Mouse (Mus musculus): ENCODE measurements around the gene Atxn7l3. TPM values are rescaled to one million over a fixed set of nuclear protein-coding genes. Genes with fewer than 3 reads are reported as not detected.
A peak's percentile ranks its signal among the peaks of the same experiment; 100 is the strongest.

Atxn7l3 gene
- polyA plus RNA-seq, 1 experiment from 2014 or later = 9.6 TPM

- H3K9ac ChIP-seq (replicated peaks; ENCODE audit: low read depth) = no peak overlapping the region
- no peak overlapping the region for H3K4me3 ChIP-seq (ENCODE audit: low read depth, low read length)
- WGBS = 96% methylated on average over 3 of the region's 3 CpGs
- H3K4me2 ChIP-seq (replicated peaks; ENCODE audit: low read depth, low read length) = no peak overlapping the region
- TF ChIP-seq EP300 (IDR thresholded peaks at IDR 0.05) (no peak), CTCF (IDR thresholded peaks at IDR 0.05) (no peak)
- H3K27ac ChIP-seq (ENCODE audit: low read length) = no peak overlapping the region
- H3K4me1 ChIP-seq (ENCODE audit: insufficient read depth, low read depth, low read length) = 0 out of 2 replicates have a peak, but pooled peaks cover 5% of the 10 kb centered on the region
- no peaks in the 10 kb centered on the region for H3K36me3 ChIP-seq (ENCODE audit: insufficient read depth, low read length)
- no peak for DNase-seq (ENCODE audit: low spot score)
- ATAC-seq = no peak
- no peaks in the 10 kb centered on the region for H3K9me3 ChIP-seq (ENCODE audit: low read length)
- no peaks in the 10 kb centered on the region for H3K27me3 ChIP-seq (replicated peaks; ENCODE audit: insufficient read depth, low read length)
These were observed 16.8 kb downstream of the Atxn7l3 start for GRCm38 (mm10) chr11:102279595-102279994.

GRCm38 (mm10) chr11:102277754-102278153 lies 18.7 kb downstream of the Atxn7l3 start:
- H3K27ac ChIP-seq (ENCODE audit: low read length) = no peak overlapping the region
- ATAC-seq = no peak
- H3K36me3 ChIP-seq (ENCODE audit: insufficient read depth, low read length) = no peaks in the 10 kb centered on the region
- H3K27me3 ChIP-seq (replicated peaks; ENCODE audit: insufficient read depth, low read length) = no peaks in the 10 kb centered on the region
- 61% methylated on average over 10 of the region's 12 CpGs for WGBS
- DNase-seq (ENCODE audit: low spot score) = no peak
- no peak overlapping the region for H3K4me3 ChIP-seq (ENCODE audit: low read depth, low read length)
- no peak for TF ChIP-seq EP300 (IDR thresholded peaks at IDR 0.05)
- TF ChIP-seq CTCF (IDR thresholded peaks at IDR 0.05) = no peak
- H3K4me1 ChIP-seq (ENCODE audit: insufficient read depth, low read depth, low read length) = 0 out of 2 replicates have a peak, but pooled peaks cover 5% of the 10 kb centered on the region
- H3K4me2 ChIP-seq (replicated peaks; ENCODE audit: low read depth, low read length) = no peak overlapping the region
- H3K9me3 ChIP-seq (ENCODE audit: low read length) = no peaks in the 10 kb centered on the region
- no peak overlapping the region for H3K9ac ChIP-seq (replicated peaks; ENCODE audit: low read depth)

- Histone ChIP-seq H3K9me3 (ENCODE audit: low read length) (no peaks in the 10 kb centered on the region), H3K4me2 (replicated peaks; ENCODE audit: low read depth, low read length) (peak overlapping the region; percentile 59), H3K27me3 (replicated peaks; ENCODE audit: insufficient read depth, low read length) (no peaks in the 10 kb centered on the region), H3K36me3 (ENCODE audit: insufficient read depth, low read length) (no peaks in the 10 kb centered on the region), H3K9ac (replicated peaks; ENCODE audit: low read depth) (no peak overlapping the region), H3K27ac (ENCODE audit: low read length) (no peak overlapping the region), H3K4me3 (ENCODE audit: low read depth, low read length) (peak overlapping the region; percentile 24), H3K4me1 (ENCODE audit: insufficient read depth, low read depth, low read length) (0 out of 2 replicates have a peak, but pooled peaks cover 5% of the 10 kb centered on the region)
- peak; percentile 76 for ATAC-seq
- no peak for TF ChIP-seq EP300 (IDR thresholded peaks at IDR 0.05)
- TF ChIP-seq CTCF (IDR thresholded peaks at IDR 0.05) = no peak; the same call in 1 of the 2 replicates
- peak; percentile 34 for DNase-seq (ENCODE audit: low spot score)
- whole genome bisulfite sequencing = 2% methylated on average over 31 of the region's 33 CpGs
These were observed 20.0 kb downstream of the Atxn7l3 start for GRCm38 (mm10) chr11:102276411-102276915.

- Histone ChIP-seq H3K36me3 (ENCODE audit: insufficient read depth, low read length) (no peaks in the 10 kb centered on the region), H3K4me3 (ENCODE audit: low read depth, low read length) (no peak within 1 kb of the TSS), H3K9me3 (ENCODE audit: low read length) (no peaks in the 10 kb centered on the region), H3K9ac (replicated peaks; ENCODE audit: low read depth) (no peak within 1 kb of the TSS), H3K27me3 (replicated peaks; ENCODE audit: insufficient read depth, low read length) (no peaks in the 10 kb centered on the region), H3K4me2 (replicated peaks; ENCODE audit: low read depth, low read length) (no peak within 1 kb of the TSS), H3K4me1 (ENCODE audit: insufficient read depth, low read depth, low read length) (no peaks in the 10 kb centered on the region), H3K27ac (ENCODE audit: low read length) (no peak within 1 kb of the TSS)
- 89% methylated on average over 12 of the region's 12 CpGs for WGBS
- no peak for ATAC-seq
- no peak for DNase-seq (ENCODE audit: low spot score)
- no peak for TF ChIP-seq CTCF (IDR thresholded peaks at IDR 0.05)
- TF ChIP-seq EP300 (IDR thresholded peaks at IDR 0.05) = no peak
These were observed 27.7 kb downstream of the Atxn7l3 start, which contains the start of gene Asb16 for GRCm38 (mm10) chr11:102268520-102269244. Asb16 (plus strand) TSS chr11:102268743.

- WGBS = 4% methylated on average over 11 of the region's 11 CpGs
- H3K36me3 ChIP-seq (ENCODE audit: insufficient read depth, low read length) = no peaks in the 10 kb centered on the region
- no peak overlapping the region for H3K27ac ChIP-seq (ENCODE audit: low read length)
- ATAC-seq (peak; percentile 80), DNase-seq (ENCODE audit: low spot score) (peak; percentile 89)
- no peaks in the 10 kb centered on the region for H3K9me3 ChIP-seq (ENCODE audit: low read length)
- H3K4me1 ChIP-seq (ENCODE audit: insufficient read depth, low read depth, low read length) = no peaks in the 10 kb centered on the region
- H3K4me3 ChIP-seq (ENCODE audit: low read depth, low read length) = no peak overlapping the region
- H3K27me3 ChIP-seq (replicated peaks; ENCODE audit: insufficient read depth, low read length) = no peaks in the 10 kb centered on the region
- no peak for TF ChIP-seq EP300 (IDR thresholded peaks at IDR 0.05)
- peak; percentile 82 for TF ChIP-seq CTCF (IDR thresholded peaks at IDR 0.05)
- no peak overlapping the region for H3K9ac ChIP-seq (replicated peaks; ENCODE audit: low read depth)
- no peak overlapping the region for H3K4me2 ChIP-seq (replicated peaks; ENCODE audit: low read depth, low read length)
These were observed 29.0 kb downstream of the Atxn7l3 start for GRCm38 (mm10) chr11:102267480-102267879.

GRCm38 (mm10) chr11:102266631-102267355 lies 29.6 kb downstream of the Atxn7l3 start:
- no peaks in the 10 kb centered on the region for H3K9me3 ChIP-seq (ENCODE audit: low read length)
- no peak overlapping the region for H3K4me2 ChIP-seq (replicated peaks; ENCODE audit: low read depth, low read length)
- no peak for TF ChIP-seq EP300 (IDR thresholded peaks at IDR 0.05)
- TF ChIP-seq CTCF (IDR thresholded peaks at IDR 0.05) = no peak
- H3K4me3 ChIP-seq (ENCODE audit: low read depth, low read length) = no peak overlapping the region
- 82% methylated on average over 8 of the region's 8 CpGs for WGBS
- no peaks in the 10 kb centered on the region for H3K27me3 ChIP-seq (replicated peaks; ENCODE audit: insufficient read depth, low read length)
- DNase-seq (ENCODE audit: low spot score) (no peak), ATAC-seq (no peak)
- no peaks in the 10 kb centered on the region for H3K4me1 ChIP-seq (ENCODE audit: insufficient read depth, low read depth, low read length)
- H3K9ac ChIP-seq (replicated peaks; ENCODE audit: low read depth) = no peak overlapping the region
- no peaks in the 10 kb centered on the region for H3K36me3 ChIP-seq (ENCODE audit: insufficient read depth, low read length)
- no peak overlapping the region for H3K27ac ChIP-seq (ENCODE audit: low read length)
